Mouse (Mus musculus): ENCODE data around the gene AC131692.1. TPM values are rescaled to one million over a fixed set of nuclear protein-coding genes. Genes with fewer than 3 reads are reported as not detected.

AC131692.1 gene
- polyA plus RNA-seq, 1 experiment = 0.19 TPM

GRCm38 (mm10) chr19:6097847-6098246 is 3.6 kb downstream of the AC131692.1 start:
- DNase-seq (ENCODE audit: low read depth in 1 of 2, low spot score in 2 of 2) = no peak
- no peaks in the 10 kb centered on the region for H3K4me1 ChIP-seq (ENCODE audit: control insufficient read depth, insufficient read depth, insufficient read length)
- H3K27me3 ChIP-seq (ENCODE audit: control insufficient read depth, insufficient read depth, low read length) = no peaks in the 10 kb centered on the region
- no peaks in the 10 kb centered on the region for H3K36me3 ChIP-seq (ENCODE audit: control insufficient read depth, insufficient read depth, low read length)
- WGBS = 75% methylated on average over 3 of the region's 3 CpGs
- TF ChIP-seq CTCF (IDR thresholded peaks at IDR 0.05; ENCODE audit: extremely low read depth, insufficient read depth, insufficient read length, insufficient replicate concordance) (no peak), POLR2A (IDR thresholded peaks at IDR 0.05; ENCODE audit: low read depth, low read length) (no peak)
- no peak overlapping the region for H3K27ac ChIP-seq (ENCODE audit: insufficient read depth, low read length)
- no peak overlapping the region for H3K4me3 ChIP-seq (ENCODE audit: extremely low read depth, insufficient read depth, insufficient read length)

GRCm38 (mm10) chr19:6101186-6101585 is 7.0 kb downstream of the AC131692.1 start:
- 90% methylated on average over 6 of the region's 6 CpGs for WGBS
- no peaks in the 10 kb centered on the region for H3K4me1 ChIP-seq (ENCODE audit: control insufficient read depth, insufficient read depth, insufficient read length)
- TF ChIP-seq CTCF (IDR thresholded peaks at IDR 0.05; ENCODE audit: extremely low read depth, insufficient read depth, insufficient read length, insufficient replicate concordance) (no peak), POLR2A (IDR thresholded peaks at IDR 0.05; ENCODE audit: low read depth, low read length) (no peak)
- no peaks in the 10 kb centered on the region for H3K36me3 ChIP-seq (ENCODE audit: control insufficient read depth, insufficient read depth, low read length)
- no peaks in the 10 kb centered on the region for H3K27me3 ChIP-seq (ENCODE audit: control insufficient read depth, insufficient read depth, low read length)
- no peak overlapping the region for H3K27ac ChIP-seq (ENCODE audit: insufficient read depth, low read length)
- no peak overlapping the region for H3K4me3 ChIP-seq (ENCODE audit: extremely low read depth, insufficient read depth, insufficient read length)
- DNase-seq (ENCODE audit: low read depth in 1 of 2, low spot score in 2 of 2) = no peak

- no peak for TF ChIP-seq CTCF (IDR thresholded peaks at IDR 0.05; ENCODE audit: extremely low read depth, insufficient read depth, insufficient read length, insufficient replicate concordance)
- no peak for TF ChIP-seq POLR2A (IDR thresholded peaks at IDR 0.05; ENCODE audit: low read depth, low read length)
- H3K27me3 ChIP-seq (ENCODE audit: control insufficient read depth, insufficient read depth, low read length) = no peaks in the 10 kb centered on the region
- DNase-seq (ENCODE audit: low read depth in 1 of 2, low spot score in 2 of 2) = no peak
- H3K27ac ChIP-seq (ENCODE audit: insufficient read depth, low read length) = no peak overlapping the region
- H3K4me3 ChIP-seq (ENCODE audit: extremely low read depth, insufficient read depth, insufficient read length) = no peak overlapping the region
- H3K36me3 ChIP-seq (ENCODE audit: control insufficient read depth, insufficient read depth, low read length) = no peaks in the 10 kb centered on the region
- H3K4me1 ChIP-seq (ENCODE audit: control insufficient read depth, insufficient read depth, insufficient read length) = no peaks in the 10 kb centered on the region
- WGBS = 74% methylated on average over 6 of the region's 6 CpGs
These were observed 8.1 kb downstream of the AC131692.1 start for GRCm38 (mm10) chr19:6102169-6102853.

GRCm38 (mm10) chr19:6104476-6104875 is 10.3 kb downstream of the AC131692.1 start:
- no peak for TF ChIP-seq POLR2A (IDR thresholded peaks at IDR 0.05; ENCODE audit: low read depth, low read length)
- no peak for TF ChIP-seq CTCF (IDR thresholded peaks at IDR 0.05; ENCODE audit: extremely low read depth, insufficient read depth, insufficient read length, insufficient replicate concordance)
- DNase-seq (ENCODE audit: low read depth in 1 of 2, low spot score in 2 of 2) = no peak
- Histone ChIP-seq H3K27ac (ENCODE audit: insufficient read depth, low read length) (no peak overlapping the region), H3K4me3 (ENCODE audit: extremely low read depth, insufficient read depth, insufficient read length) (no peak overlapping the region), H3K27me3 (ENCODE audit: control insufficient read depth, insufficient read depth, low read length) (no peaks in the 10 kb centered on the region), H3K4me1 (ENCODE audit: control insufficient read depth, insufficient read depth, insufficient read length) (no peaks in the 10 kb centered on the region), H3K36me3 (ENCODE audit: control insufficient read depth, insufficient read depth, low read length) (no peaks in the 10 kb centered on the region)
- WGBS = 91% methylated on average over 4 of the region's 4 CpGs

- Histone ChIP-seq H3K4me1 (ENCODE audit: control insufficient read depth, insufficient read depth, insufficient read length) (no peaks in the 10 kb centered on the region), H3K27me3 (ENCODE audit: control insufficient read depth, insufficient read depth, low read length) (no peaks in the 10 kb centered on the region), H3K36me3 (ENCODE audit: control insufficient read depth, insufficient read depth, low read length) (no peaks in the 10 kb centered on the region), H3K4me3 (ENCODE audit: extremely low read depth, insufficient read depth, insufficient read length) (no peak within 1 kb of the TSS), H3K27ac (ENCODE audit: insufficient read depth, low read length) (no peak within 1 kb of the TSS)
- TF ChIP-seq POLR2A (IDR thresholded peaks at IDR 0.05; ENCODE audit: low read depth, low read length) (no peak), CTCF (IDR thresholded peaks at IDR 0.05; ENCODE audit: extremely low read depth, insufficient read depth, insufficient read length, insufficient replicate concordance) (no peak)
- no peak for DNase-seq (ENCODE audit: low read depth in 1 of 2, low spot score in 2 of 2)
- 96% methylated on average over 7 of the region's 7 CpGs for WGBS
These were observed 11.4 kb downstream of the AC131692.1 start, which contains the start of gene Naaladl1 for GRCm38 (mm10) chr19:6105586-6105985. Naaladl1 (plus strand) TSS chr19:6105782.

- H3K27ac ChIP-seq (ENCODE audit: insufficient read depth, low read length) = no peak overlapping the region
- DNase-seq (ENCODE audit: low read depth in 1 of 2, low spot score in 2 of 2) = no peak
- TF ChIP-seq CTCF (IDR thresholded peaks at IDR 0.05; ENCODE audit: extremely low read depth, insufficient read depth, insufficient read length, insufficient replicate concordance) (no peak), POLR2A (IDR thresholded peaks at IDR 0.05; ENCODE audit: low read depth, low read length) (no peak)
- peaks cover 10% of the 10 kb centered on the region; the same call in 1 of the 2 replicates for H3K36me3 ChIP-seq (ENCODE audit: control insufficient read depth, insufficient read depth, low read length)
- H3K27me3 ChIP-seq (ENCODE audit: control insufficient read depth, insufficient read depth, low read length) = no peaks in the 10 kb centered on the region
- H3K4me1 ChIP-seq (ENCODE audit: control insufficient read depth, insufficient read depth, insufficient read length) = no peaks in the 10 kb centered on the region; the same call in 1 of the 2 replicates
- no peak overlapping the region for H3K4me3 ChIP-seq (ENCODE audit: extremely low read depth, insufficient read depth, insufficient read length)
- WGBS = 85% methylated on average over 6 of the region's 6 CpGs
These were observed 18.9 kb downstream of the AC131692.1 start for GRCm38 (mm10) chr19:6113116-6113515.

Data from spleen, adult 2 months (tissue).